Mouse (Mus musculus) MEL (cell line): ENCODE results near the gene Pfkm. TPM values are rescaled to one million over a fixed set of nuclear protein-coding genes. Genes with fewer than 3 reads are reported as not detected.
A peak's percentile ranks its signal among the peaks of the same experiment; 100 is the strongest.

Experiments used
- DNase-seq: peaks from one replicate; pipeline ENCODE4 v3.0.0; 2011; ENCODE audit warnings: low read depth, low spot score
- H3K27ac ChIP-seq: 2 replicates; pipeline ENCODE4 v1.5.1; 2012; ENCODE audit warnings: low read depth, mild to moderate bottlenecking, control low read depth, low read length, moderate library complexity; ENCODE audit not compliant: control insufficient read depth
- H3K27me3 ChIP-seq, 2 experiments: fragments of 150-350 bp in 1 of 2; sonication (generic) in 1 of 2; 2 replicates each; pipeline ENCODE4 v1.6.1; 2012; ENCODE audit warnings: low read length in 2 of 2, mild to moderate bottlenecking in 2 of 2, improper control_type of control experiment in 1 of 2, moderate library complexity in 1 of 2; ENCODE audit not compliant: insufficient read depth in 2 of 2, control insufficient read depth in 1 of 2
- H3K36me3 ChIP-seq, 2 experiments: 2 replicates each; pipeline ENCODE4 v1.6.1; 2012 to 2014; ENCODE audit warnings: low read length in 2 of 2, improper control_type of control experiment in 1 of 2, inconsistent platforms in 1 of 2, mild to moderate bottlenecking in 1 of 2; ENCODE audit not compliant: insufficient read depth in 2 of 2, control insufficient read depth in 1 of 2
- H3K4me1 ChIP-seq, 2 experiments: fragments of 150-350 bp in 1 of 2; sonication (generic) in 1 of 2; 2 replicates each; pipeline ENCODE4 v1.6.1; 2012; ENCODE audit warnings: low read length in 2 of 2, improper control_type of control experiment in 1 of 2, mild to moderate bottlenecking in 1 of 2; ENCODE audit not compliant: insufficient read depth in 2 of 2, control insufficient read depth in 1 of 2
- H3K4me3 ChIP-seq, 2 experiments: fragments of 150-350 bp in 1 of 2; sonication (generic) in 1 of 2; 2 replicates each; pipeline ENCODE4 v1.5.1; 2012; ENCODE audit warnings: low read depth in 2 of 2, low read length in 2 of 2, mild to moderate bottlenecking in 2 of 2, moderate library complexity in 2 of 2, control low read depth in 1 of 2, improper control_type of control experiment in 1 of 2; ENCODE audit not compliant: control insufficient read depth in 1 of 2, insufficient read depth in 1 of 2
- H3K79me2 ChIP-seq: 2 replicates; pipeline ENCODE4 v1.6.1; 2012; ENCODE audit warnings: mild to moderate bottlenecking, low read length, moderate library complexity; ENCODE audit not compliant: control insufficient read depth, poor library complexity, insufficient read depth
- H3K9ac ChIP-seq: 2 replicates; pipeline ENCODE4 v1.6.1; 2012; ENCODE audit warnings: low read depth, mild to moderate bottlenecking, control low read depth, low read length, moderate library complexity; ENCODE audit not compliant: control insufficient read depth, poor library complexity, severe bottlenecking
- H3K9me3 ChIP-seq: fragments of 150-350 bp; sonication (generic); replicated peaks from 2 replicates; pipeline ENCODE4 v1.6.1; 2012; ENCODE audit warnings: mild to moderate bottlenecking, low read length, improper control_type of control experiment, moderate library complexity; ENCODE audit not compliant: insufficient read depth
- BHLHE40 ChIP-seq: IDR thresholded peaks from 2 replicates; pipeline ENCODE4 v1.6.1; 2012; ENCODE audit warnings: low read depth, mild to moderate bottlenecking, inconsistent platforms, low read length, improper control_type of control experiment, borderline replicate concordance
- CHD1 ChIP-seq: IDR thresholded peaks from 2 replicates; pipeline ENCODE4 v1.6.1; 2012; ENCODE audit warnings: low read depth, mild to moderate bottlenecking, inconsistent platforms, low read length, improper control_type of control experiment
- CHD2 ChIP-seq: IDR thresholded peaks from 2 replicates; pipeline ENCODE4 v1.6.1; 2011; ENCODE audit warnings: low read length, improper control_type of control experiment
- GABPA ChIP-seq: IDR thresholded peaks from 2 replicates; pipeline ENCODE4 v1.6.1; 2012; ENCODE audit warnings: low read depth, mild to moderate bottlenecking, inconsistent platforms, low read length, improper control_type of control experiment, moderate library complexity
- HCFC1 ChIP-seq: IDR thresholded peaks from 2 replicates; pipeline ENCODE4 v1.6.1; 2012; ENCODE audit warnings: low read depth, mild to moderate bottlenecking, inconsistent platforms, low read length, improper control_type of control experiment, moderate library complexity
- KAT2A ChIP-seq: conservative IDR thresholded peaks from 2 replicates; pipeline ENCODE4 v1.6.1; 2012; ENCODE audit warnings: low read depth, low read length, improper control_type of control experiment, inconsistent platforms
- MAZ ChIP-seq: IDR thresholded peaks from 2 replicates; pipeline ENCODE4 v1.6.1; 2012; ENCODE audit warnings: low read depth, mild to moderate bottlenecking, inconsistent platforms, low read length, improper control_type of control experiment
- MXI1 ChIP-seq: IDR thresholded peaks from 2 replicates; pipeline ENCODE4 v1.6.1; 2011; ENCODE audit warnings: mild to moderate bottlenecking, low read depth, low read length, improper control_type of control experiment
- MYC ChIP-seq: IDR thresholded peaks from 2 replicates; pipeline ENCODE4 v1.6.1; 2011; ENCODE audit warnings: low read depth, mild to moderate bottlenecking, low read length, improper control_type of control experiment, moderate library complexity
- NELFE ChIP-seq: IDR thresholded peaks from 2 replicates; pipeline ENCODE4 v1.6.1; 2011; ENCODE audit warnings: low read depth, low read length, improper control_type of control experiment
- NRF1 ChIP-seq: IDR thresholded peaks from 2 replicates; pipeline ENCODE4 v1.6.1; 2014; ENCODE audit warnings: low read depth, mild to moderate bottlenecking, inconsistent platforms, low read length, improper control_type of control experiment, moderate library complexity; ENCODE audit not compliant: poor library complexity, insufficient read depth, severe bottlenecking
- RCOR1 ChIP-seq: IDR thresholded peaks from 2 replicates; pipeline ENCODE4 v1.6.1; 2012; ENCODE audit warnings: low read depth, mild to moderate bottlenecking, inconsistent platforms, low read length, improper control_type of control experiment
- SIN3A ChIP-seq: IDR thresholded peaks from 2 replicates; pipeline ENCODE4 v1.6.1; 2012; ENCODE audit warnings: low read length, improper control_type of control experiment, inconsistent platforms
- SMC3 ChIP-seq: IDR thresholded peaks from 2 replicates; pipeline ENCODE4 v1.6.1; 2011; ENCODE audit warnings: low read depth, low read length, improper control_type of control experiment
- TAL1 ChIP-seq: IDR thresholded peaks from 2 replicates; pipeline ENCODE4 v1.6.1; 2012; ENCODE audit warnings: mild to moderate bottlenecking, inconsistent platforms, low read length, moderate library complexity, mixed read lengths
- TCF12 ChIP-seq: IDR thresholded peaks from 2 replicates; pipeline ENCODE4 v1.6.1; 2014; ENCODE audit warnings: low read depth, mild to moderate bottlenecking, inconsistent platforms, low read length, improper control_type of control experiment, moderate library complexity
- UBTF ChIP-seq: IDR thresholded peaks from 2 replicates; pipeline ENCODE4 v1.6.1; 2012; ENCODE audit warnings: low read depth, mild to moderate bottlenecking, inconsistent platforms, low read length, improper control_type of control experiment, moderate library complexity, borderline replicate concordance; ENCODE audit not compliant: insufficient read depth
- USF2 ChIP-seq, 2 experiments: IDR thresholded peaks; 2 replicates each; pipeline ENCODE4 v1.6.1; 2011 to 2012; ENCODE audit warnings: improper control_type of control experiment in 2 of 2, low read length in 2 of 2, borderline replicate concordance in 1 of 2, inconsistent platforms in 1 of 2, low read depth in 1 of 2, mild to moderate bottlenecking in 1 of 2; ENCODE audit not compliant: insufficient read depth in 1 of 2
- ZC3H11A ChIP-seq: IDR thresholded peaks from 2 replicates; pipeline ENCODE4 v1.6.1; 2012; ENCODE audit warnings: low read depth, mild to moderate bottlenecking, inconsistent platforms, low read length, improper control_type of control experiment
- ZKSCAN1 ChIP-seq: IDR thresholded peaks from 2 replicates; pipeline ENCODE4 v1.6.1; 2012; ENCODE audit warnings: low read depth, mild to moderate bottlenecking, inconsistent platforms, low read length, improper control_type of control experiment, moderate library complexity
- polyA plus RNA-seq, 2 experiments: library from polyadenylated mRNA; stranded (reverse) in 1 of 2; unstranded in 1 of 2; fragments of >175 nt in 1 of 2; fragments of >200 nt in 1 of 2; gene quantifications; 2 replicates each; pipeline versions ENCODE4 v1.2.1 to v1.2.4; 2012; ENCODE audit warnings: low replicate concordance in 2 of 2, low read depth in 1 of 2; ENCODE audit not compliant: insufficient read length in 2 of 2, insufficient read depth in 1 of 2, missing spikeins in 1 of 2
- total RNA-seq: library from RNA; depleted of rRNA; stranded (reverse); fragments of 300-350 nt; gene quantifications from 2 replicates; pipeline ENCODE4 v1.2.3, GENCODE M21; 2012

The Pfkm gene
- total and polyA plus RNA-seq, 3 experiments: 125 to 150 TPM; not detected in 1

DNA sequence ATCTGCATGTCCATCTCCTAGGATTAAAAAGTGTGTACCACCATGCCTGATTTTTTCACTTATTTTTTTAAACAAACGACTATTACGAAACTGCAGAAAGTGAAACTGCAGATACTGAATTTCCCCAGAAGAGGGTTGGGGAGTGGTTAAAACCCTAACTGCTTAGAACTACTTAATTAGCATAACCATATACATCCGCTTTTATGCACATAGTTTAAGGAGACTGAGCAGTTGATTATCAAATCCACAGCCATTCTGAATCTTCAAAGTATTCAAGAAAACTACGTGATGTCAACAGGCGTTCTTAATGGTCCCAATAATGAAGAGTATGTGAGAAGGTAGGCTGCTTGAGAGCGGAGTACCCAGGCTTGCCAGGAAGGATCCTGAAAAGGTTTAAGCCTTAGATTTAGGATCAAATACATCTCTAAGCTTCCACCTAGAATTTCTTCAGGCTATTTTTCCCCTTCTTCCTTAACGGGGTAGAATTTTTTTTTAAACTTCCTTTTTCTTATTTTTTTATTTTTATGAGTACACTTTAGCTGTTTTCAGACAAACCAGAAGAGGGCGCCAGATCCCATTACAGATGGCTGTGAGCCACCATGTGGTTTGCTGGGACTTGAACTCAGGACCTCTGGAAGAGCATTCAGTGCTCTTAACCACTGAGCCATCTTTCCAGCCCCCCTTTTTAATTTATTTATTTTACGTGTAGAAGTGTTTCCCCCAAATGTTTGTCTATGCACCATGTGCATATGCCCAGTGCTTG lies 2.8 kb upstream of the Pfkm start (continued):
- peak; percentile 38; the same call in 1 of the 2 replicates for TF ChIP-seq SIN3A
- TF ChIP-seq CHD2: no peak
- no peak for TF ChIP-seq TCF12
- TF ChIP-seq NELFE: no peak
- TF ChIP-seq RCOR1: no peak
- no peak for TF ChIP-seq NRF1
- peak; percentile 98 for TF ChIP-seq MYC

GRCm38 (mm10) chr15:98091841-98092240 lies 548 bp upstream of the Pfkm start:
- peak overlapping the region; percentile 31 to 83 for H3K4me3 ChIP-seq
- H3K27me3 ChIP-seq: no peaks in the 10 kb centered on the region
- peak overlapping the region; percentile 89 for H3K9ac ChIP-seq
- TF ChIP-seq BHLHE40: no peak
- no peak for TF ChIP-seq MAZ
- no peak for TF ChIP-seq ZKSCAN1
- no peak for TF ChIP-seq CHD1
- TF ChIP-seq HCFC1: no peak
- TF ChIP-seq MXI1: no peak
- no peak for TF ChIP-seq ZC3H11A
- TF ChIP-seq CHD2: no peak
- no peak for TF ChIP-seq SMC3
- no peak for TF ChIP-seq TAL1
- TF ChIP-seq UBTF: no peak
- no peak for TF ChIP-seq GABPA
- TF ChIP-seq KAT2A: no peak
- no peak for TF ChIP-seq USF2 (IDR thresholded peaks at IDR 0.05; ENCODE audit: borderline replicate concordance in 1 of 2, insufficient read depth in 1 of 2, low read depth in 1 of 2, low read length in 2 of 2)
- peaks cover 56% of the 10 kb centered on the region for H3K79me2 ChIP-seq
- peak; percentile 61 for DNase-seq
- peaks cover 22 to 23% of the 10 kb centered on the region in 2 experiments for H3K4me1 ChIP-seq
- peak overlapping the region; percentile 43 for H3K27ac ChIP-seq
- H3K36me3 ChIP-seq: peaks cover 10 to 35% of the 10 kb centered on the region in 2 experiments
- H3K9me3 ChIP-seq: no peaks in the 10 kb centered on the region
